Mouse (Mus musculus) layer of hippocampus, postnatal 14 days (tissue): ENCODE results near the gene Zbtb8b. TPM values are rescaled to one million over a fixed set of nuclear protein-coding genes. Genes with fewer than 3 reads are reported as not detected.
A peak's percentile ranks its signal among the peaks of the same experiment; 100 is the strongest.
"Not testable (repeated sequence)": the region's sequence is repeated elsewhere in the genome, so short reads cannot be mapped to it uniquely, and the experiment has no call there.

Experiments used
- DNase-seq, 2 experiments: peaks; one replicate each; pipeline ENCODE4 v3.0.0; 2021 to 2022; ENCODE audit warnings: low spot score in 2 of 2, mixed read lengths in 1 of 2
- total RNA-seq, 2 experiments: library from RNA; stranded (reverse); gene quantifications; 2 replicates each; pipeline ENCODE4 v1.2.3; 2021

The Zbtb8b gene
- total RNA-seq, 2 experiments from 2014 or later: 4.0 to 5.0 TPM

DNA sequence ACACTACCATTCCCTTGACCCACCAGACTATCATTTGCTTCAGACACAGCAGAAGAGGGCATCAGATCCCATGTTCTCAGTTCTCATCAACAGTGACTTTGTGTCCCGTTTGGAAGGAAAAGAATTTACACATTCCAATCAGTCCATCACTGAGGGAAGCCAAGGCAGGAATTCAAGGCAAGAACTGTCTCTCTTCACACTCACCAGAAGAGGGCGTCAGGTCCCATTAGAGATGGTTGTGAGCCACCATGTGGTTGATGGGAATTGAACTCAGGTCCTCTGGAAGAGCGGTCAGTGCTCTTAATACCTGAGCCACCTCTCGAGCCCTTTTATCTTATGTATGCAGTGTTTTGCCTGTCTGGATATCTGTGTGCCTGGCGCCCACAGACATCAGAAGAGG is 22.3 kb downstream of the Zbtb8b start:
- DNase-seq: no peak

DNA sequence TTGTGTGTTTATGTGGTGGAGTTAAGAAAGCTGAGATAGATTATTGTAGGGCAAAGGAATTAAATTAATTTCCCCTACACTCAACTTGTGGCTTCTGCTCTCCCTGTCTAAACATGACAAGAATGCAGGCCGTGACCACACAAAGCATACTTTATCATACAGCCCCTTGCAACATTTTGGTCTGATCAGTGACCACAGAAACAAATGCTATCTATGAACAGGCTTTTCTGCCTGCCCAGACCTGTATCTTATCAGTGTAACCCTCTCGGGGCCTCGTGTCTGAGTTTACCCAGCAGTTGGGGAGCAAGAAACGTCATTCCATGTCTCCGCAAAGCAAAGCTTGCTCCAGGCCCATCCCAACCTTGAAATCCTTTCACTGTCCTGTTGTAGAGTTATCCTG is 24.2 kb downstream of the Zbtb8b start:
- DNase-seq: no peak

DNA sequence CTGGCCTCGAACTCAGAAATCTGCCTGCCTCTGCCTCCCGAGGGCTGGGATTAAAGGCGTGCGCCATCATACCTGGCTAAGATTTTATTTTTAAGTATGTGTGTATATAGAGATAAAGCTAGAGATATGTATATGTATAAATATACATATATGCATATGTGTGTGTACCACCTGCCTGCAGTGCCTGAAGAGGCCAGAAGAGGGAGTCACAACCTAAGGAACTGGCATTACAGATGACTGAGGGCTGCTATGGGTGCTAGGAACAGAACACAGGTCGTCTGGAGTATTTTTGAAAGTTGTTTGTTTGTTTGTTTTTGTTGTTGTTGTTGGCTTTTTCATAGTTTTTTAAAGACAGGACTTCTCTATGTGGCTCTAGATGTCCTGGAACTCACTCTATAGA is 24.8 kb downstream of the Zbtb8b start:
- no peak for DNase-seq

DNA sequence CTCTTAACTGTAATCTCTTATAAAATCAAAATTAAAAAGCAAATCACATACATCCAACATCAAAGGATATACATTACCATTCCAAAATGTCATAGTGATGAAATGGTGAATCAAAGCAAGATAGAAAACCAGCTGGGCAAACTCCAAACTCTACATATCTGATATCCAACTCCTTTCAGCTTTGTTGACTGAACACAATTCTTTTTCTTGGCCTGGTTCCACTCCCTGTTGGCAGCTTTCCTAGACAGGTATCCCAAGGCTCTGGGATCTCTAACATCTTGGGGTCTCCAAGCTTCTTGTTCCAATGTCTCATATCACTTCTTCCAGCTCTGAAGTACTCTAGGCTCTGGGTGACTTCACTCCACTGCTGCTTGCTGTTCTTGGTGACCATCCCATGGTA is 29.7 kb downstream of the Zbtb8b start:
- no peak for DNase-seq

DNA sequence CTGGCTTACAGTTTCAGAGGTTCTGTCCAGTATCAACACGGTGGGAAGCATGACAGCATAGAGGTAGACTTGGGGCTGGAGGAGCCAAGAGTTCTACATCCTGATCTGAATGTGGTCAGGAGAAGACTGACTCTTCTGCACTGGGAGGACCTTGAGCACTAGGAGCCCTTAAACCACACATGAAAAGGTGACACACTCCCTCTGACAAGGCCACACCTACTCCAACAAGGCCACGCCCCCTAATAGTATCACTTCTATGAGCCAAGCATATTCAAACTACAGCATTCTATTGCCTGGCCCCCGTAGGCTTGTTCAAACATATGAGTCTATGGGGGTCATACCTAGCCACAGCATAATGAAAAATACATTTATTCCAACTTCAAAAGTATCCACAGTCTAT is 30.1 kb downstream of the Zbtb8b start:
- not testable (repeated sequence) for DNase-seq

DNA sequence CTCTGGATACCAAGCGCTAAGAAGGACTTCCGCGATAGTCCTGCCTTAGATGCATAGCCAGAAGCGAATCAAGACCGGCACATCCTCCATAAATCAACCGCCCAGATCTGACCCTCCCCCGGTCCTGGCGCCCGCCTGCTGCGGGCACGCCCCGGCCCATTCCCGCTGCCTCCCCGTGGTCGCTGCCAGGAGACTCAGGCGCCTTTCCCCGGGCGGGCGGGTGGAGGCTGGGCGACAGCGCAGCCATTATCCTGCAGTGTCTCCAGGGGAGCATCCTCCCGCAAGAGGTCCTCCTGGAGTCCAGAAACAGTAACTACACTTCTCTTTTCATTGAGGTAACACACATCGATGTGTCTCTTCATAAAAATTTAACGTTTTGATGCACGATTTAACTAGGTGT is 34.2 kb downstream of the Zbtb8b start:
- peak; percentile 14 to 22 for DNase-seq

DNA sequence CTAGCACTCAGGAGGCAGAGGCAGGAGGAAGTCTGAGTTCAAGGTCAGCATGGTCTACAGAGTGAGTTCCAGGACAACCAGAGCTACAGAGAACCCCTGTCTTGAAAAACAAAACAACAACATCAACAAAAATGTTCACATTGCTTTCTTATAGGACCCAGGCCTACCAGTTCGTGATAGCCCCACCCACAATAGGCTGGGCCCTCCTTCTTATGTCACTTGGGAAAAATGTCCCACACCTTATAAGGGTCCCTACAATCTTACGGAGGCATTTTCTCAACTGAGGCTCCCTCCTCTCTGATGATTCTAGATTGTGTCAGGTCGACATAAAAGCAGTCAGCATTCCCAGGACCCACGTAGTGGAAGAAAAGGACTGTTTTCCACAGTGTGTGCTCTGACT is 40.8 kb downstream of the Zbtb8b start:
- no peak for DNase-seq

DNA sequence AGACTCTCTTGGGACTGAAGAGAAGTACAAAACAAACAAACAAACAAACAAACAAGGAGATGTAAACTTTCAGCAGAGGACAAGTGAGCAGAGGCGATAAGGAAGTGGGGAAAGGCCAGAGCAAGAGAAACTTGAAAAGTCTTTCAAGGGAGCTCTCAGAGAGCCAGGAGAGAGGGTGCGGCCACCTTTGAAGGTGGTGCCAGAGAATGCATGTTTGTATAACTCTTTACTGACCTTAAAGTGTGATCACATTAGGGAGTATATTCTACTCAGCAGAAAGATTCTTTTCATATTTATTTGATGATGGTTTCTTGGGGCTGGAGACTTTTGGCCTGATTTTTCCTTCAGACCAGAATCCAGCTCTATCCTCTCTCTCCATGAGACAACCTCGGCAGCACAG is 43.7 kb downstream of the Zbtb8b start:
- no peak for DNase-seq

DNA sequence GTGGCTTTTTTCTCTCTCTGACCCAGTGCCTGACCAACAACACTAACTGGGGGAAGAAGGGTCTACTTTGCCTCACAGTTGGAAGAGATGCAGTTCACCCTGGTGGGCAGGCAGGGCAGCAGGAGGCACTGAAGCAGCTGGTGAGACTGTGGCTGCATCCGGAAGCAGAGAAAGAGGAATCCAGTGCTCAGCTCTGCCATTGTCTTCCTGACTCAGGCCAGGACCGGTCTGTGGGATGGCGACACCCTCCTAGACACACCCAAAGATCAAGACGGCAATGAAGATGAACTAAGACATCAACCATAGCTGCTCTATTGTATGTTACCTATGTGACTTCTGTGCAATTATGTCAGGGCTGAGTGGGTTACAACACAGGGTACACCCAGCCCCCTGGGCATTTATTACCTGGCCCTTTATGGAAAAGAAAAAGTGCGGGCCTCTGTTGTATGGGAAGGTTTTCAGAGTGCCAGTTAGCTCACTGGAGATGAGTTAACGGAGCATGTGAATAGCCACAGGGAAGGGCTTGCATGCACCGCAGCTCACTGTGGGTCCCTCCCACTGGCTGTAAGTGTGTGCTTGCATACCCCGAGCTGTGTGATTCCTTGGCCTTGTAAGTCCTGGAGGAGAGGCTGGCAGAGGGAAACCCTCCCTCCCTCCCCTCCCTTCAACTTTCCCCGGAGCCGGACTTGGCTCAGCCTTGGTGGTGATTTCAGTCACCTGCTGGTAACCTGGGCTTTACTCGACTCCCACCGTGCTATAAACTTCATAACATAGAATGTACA is 46.4 kb downstream of the Zbtb8b start:
- no peak for DNase-seq

DNA sequence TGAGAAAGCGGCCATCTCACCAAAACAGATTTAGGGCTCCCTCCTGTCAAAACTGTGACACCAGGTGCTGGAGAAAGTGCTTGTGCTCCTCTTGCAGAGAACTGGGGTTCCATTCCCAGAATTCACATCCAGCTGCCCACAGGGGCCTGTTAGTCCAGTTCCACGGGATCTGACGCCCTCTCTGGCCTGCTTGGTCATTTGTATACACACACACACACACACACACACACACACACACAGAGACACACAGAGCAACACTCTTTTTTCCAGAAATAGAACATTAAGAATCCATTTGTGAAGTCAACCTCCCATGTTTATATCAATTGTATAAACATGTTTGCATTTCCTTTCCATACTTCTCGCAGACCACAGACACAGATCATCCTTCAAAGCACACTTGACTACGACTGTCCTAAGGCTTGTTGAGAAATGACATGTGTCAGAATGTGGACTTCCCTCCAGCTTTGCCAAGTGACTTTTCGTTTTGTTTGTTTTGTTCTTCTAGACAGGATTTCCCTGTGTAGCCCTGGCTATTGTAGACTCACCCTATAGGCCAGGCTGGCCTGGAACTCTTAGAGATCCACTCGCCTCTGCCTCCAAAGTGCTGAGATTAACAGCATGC is 49.6 kb downstream of the Zbtb8b start:
- DNase-seq: no peak

DNA sequence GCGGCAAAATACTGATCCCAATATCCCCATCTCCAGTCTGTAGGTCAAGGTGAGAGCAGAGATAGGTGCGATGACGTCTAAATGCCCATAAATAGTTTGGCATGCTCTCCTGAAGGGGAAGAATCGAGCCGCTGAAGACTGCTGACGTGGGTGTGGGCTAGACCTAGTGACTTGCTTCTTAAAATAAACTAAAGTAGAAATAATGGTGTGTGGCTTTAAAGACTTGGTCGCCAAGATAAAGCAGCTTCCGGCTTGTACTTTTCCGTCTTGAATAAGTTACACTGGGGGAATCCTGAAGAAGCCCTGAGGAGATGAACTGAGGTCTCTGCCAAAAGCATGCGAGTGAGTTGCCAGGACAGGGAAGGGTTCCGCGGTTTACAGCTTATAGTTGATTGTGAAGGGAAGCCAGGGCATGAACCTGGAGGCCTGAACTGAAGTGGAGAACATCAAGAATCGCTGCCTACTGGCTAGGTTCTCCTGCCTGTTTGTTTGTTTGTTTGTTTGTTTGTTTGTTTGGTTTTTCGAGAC is 50.4 kb downstream of the Zbtb8b start:
- no peak for DNase-seq

DNA sequence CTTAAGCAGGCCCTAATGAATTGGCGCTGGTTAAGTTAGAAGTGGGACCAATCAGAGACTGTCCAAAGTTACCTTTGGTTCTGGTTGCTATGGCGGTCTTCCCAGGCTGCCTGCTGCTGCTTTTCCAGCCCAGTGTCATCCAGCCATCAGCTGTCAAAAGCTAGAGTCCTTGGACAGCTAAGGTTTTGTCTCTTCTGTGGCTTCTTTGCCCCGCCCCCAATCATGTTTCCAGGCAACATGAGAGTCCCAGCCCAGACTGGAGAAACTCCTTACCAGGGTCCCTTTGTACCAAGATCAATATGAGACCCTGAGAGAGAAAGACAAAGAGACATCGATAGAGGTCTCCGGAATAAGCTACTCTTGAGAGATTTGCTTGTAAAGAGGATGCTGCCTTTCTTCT is 52.2 kb downstream of the Zbtb8b start:
- DNase-seq: no peak

DNA sequence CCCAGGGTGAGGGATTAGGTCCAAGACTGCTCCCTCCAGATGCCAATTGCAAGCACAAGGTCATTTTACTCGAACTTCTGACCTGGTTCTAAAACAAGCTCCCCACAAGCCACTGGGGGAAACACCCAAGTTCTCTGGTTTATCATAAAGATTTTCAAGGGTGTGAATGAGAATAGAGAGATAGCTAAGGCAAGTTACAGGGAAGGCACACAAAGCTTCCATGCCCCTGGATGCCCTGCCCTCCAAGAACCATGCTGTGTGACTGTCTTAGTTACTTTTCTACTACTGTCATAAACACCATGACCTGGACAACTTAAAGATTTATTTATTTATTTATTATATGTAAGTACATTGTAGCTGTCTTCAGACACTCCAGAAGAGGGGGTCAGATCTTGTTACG is 53.7 kb downstream of the Zbtb8b start:
- no peak for DNase-seq

DNA sequence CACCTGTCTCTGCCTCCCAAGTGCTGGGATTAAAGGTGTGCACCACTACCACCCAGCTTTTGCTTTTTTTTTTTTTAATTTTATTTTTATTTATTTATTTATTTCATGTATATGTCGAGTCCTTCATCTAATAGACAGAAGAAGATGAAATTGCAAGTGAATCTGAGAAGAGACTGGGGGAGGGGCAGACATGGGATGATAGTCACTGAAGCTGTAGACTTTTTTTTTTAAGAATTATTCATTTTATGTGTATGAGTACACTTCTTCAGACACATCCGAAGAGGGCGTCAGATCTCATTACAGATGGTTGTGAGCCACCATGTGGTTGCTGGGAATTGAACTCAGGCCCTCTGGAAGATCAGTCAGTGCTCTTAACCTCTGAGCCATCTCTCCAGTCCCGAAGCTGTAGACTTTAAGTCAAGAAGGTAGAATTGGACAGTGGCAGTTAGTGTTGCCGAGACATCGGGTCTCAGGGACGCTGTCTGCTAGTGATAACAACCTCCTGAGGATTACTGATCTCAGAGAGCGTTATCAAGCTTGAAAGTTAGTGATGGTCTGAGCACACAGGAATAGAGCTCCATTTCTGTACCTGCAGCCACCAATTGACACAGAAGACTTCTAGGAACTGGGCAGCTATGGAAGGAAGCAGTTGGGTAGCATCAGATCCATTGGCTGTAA is 54.2 kb downstream of the Zbtb8b start:
- no peak for DNase-seq

DNA sequence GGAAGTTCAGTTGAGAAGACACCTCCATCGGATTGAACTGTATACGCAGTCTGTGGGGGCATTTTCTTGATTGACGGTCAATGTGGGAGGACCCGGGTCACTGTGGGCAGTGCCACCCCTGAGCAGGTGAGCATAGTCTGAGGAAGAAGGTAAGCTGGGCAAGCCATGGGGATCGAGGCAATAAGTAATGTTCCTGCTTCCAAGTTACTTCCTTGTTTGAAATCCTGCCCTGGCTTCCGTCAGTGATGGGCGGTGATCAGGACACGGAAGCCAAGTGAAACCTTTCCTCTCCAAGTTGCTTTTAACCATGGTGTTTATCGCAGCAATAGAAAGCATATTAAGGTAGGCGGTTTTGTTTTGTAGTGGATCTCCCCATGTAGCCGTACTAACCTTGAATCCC is 55.0 kb downstream of the Zbtb8b start:
- no peak for DNase-seq

DNA sequence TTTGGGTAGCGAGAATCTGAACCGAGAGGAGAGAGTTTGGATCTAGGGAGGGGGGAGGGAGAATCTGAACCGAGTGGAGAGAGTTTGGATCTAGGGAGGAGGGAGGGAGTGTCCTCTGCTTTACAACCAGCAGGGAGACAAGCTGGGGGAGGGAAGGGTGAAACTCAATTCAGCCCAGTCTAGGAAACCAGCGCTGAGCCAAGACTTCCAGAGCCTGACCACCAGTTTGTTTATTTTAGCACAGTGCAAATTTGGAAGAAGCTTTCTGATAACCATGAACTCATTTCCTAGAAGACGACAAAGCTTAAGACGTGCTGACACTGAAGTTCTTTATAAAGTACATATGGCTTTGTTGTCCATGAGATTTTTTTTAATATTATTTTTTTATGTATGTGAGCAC is 56.2 kb downstream of the Zbtb8b start:
- no peak for DNase-seq

DNA sequence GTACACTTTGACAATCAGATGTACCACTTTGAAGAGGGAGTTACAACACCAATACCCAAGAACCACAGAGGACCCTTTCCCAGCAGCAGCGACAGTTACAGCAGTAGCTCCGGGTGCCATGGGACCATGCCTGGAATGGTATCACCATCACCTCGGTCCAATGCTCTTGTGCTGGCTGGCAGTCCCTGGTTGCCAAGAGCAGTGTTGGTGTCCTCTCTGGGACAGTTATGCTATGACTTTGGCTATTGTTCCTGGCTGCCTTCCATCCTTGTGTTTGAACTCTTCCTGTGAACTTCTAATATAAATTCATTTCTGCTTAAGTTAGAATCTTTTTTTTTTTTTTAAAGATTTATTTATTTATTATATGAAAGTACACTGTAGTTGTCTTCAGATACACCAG is 57.1 kb downstream of the Zbtb8b start:
- DNase-seq: no peak

DNA sequence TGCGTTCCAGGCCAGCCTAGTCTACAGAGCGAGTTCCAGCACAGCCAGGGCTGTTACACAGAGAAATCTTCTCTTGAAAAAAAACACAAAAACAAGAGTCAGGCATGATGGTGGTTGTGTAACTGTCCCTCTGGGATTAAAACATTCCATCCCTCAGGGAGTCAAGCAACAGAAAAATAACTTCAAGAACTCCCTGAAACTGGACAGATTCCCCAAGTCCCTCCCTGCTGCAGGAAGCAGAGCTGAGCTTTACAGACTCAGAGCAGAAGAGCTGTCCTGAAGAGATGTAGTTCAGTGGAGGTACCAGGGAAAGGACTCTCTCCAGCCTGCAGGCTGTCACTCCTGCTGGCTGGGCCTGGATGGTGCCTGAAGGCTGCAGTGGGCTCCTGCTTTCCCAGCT is 58.2 kb downstream of the Zbtb8b start:
- no peak for DNase-seq

DNA sequence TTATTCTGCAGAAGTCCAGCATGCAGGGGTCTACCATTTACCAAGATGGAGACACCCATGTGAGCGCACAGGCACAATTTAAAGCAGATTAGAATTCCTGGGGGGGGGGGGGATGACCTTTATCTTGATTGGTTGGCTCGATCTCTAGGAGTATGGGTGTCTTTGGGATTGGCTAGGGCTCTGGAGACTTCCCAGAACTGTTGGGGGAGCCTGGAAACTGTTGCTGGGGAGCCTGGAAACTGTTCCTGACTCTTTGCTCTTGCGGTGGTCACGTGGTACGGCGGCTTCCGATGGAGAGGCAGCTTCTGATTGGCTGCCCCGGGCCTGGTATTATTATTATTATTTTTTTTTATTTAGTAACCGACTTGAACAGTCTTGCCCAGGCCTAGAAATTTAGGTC is 58.6 kb downstream of the Zbtb8b start:
- DNase-seq: no peak

DNA sequence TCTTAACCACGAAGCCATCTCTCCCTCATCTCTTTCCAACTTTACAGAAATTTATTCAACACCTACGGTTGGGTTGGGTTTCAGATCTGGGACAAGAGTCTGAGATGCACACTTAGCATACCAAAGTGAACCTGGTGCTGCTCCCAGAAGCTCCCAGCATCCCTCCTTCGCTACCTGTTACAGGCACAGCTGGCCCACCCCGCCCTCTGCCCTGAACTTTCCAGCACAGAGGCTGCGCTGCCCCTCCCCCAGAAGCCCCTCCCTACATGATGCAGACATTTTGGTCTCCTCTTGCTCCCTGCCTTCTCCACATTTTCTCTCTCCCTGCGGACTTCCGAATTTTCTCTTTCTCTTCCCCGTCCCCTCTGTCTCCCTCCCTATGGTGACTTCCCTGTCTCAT is 59.5 kb downstream of the Zbtb8b start:
- DNase-seq: no peak

DNA sequence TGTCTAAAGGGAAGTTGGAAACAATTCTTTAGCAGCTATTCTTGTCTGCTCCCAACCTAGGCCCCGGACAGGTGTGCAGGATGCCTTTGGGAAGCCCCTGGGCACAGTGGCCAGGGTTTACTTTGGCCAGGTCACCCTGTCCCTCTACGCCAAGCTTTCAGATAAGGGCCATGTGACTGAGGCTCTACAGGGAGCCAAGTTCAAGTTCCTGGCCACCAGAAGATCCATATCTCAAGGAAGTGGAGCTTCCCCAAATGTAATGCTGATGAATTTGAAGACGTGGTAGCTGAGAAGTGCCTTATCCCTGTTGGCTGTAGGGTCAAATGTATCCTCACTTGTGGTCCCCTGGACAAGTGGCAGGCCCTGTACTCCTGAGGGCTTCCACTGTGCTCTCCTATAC is 60.8 kb downstream of the Zbtb8b start:
- no peak for DNase-seq
